Mouse (Mus musculus) MEL (cell line): ENCODE data around the gene Dhrs9.

Source experiments
- HCFC1 ChIP-seq: IDR thresholded peaks from 2 replicates; pipeline ENCODE4 v1.6.1; 2012; ENCODE audit warnings: low read depth, mild to moderate bottlenecking, inconsistent platforms, low read length, improper control_type of control experiment, moderate library complexity
- POLR2AphosphoS2 ChIP-seq: IDR thresholded peaks from 2 replicates; pipeline ENCODE4 v1.6.1; 2011; ENCODE audit warnings: low read length, improper control_type of control experiment
- USF1 ChIP-seq: IDR thresholded peaks from 2 replicates; pipeline ENCODE4 v1.6.1; 2014; ENCODE audit warnings: low read depth, mild to moderate bottlenecking, inconsistent platforms, low read length, improper control_type of control experiment, moderate library complexity

DNA sequence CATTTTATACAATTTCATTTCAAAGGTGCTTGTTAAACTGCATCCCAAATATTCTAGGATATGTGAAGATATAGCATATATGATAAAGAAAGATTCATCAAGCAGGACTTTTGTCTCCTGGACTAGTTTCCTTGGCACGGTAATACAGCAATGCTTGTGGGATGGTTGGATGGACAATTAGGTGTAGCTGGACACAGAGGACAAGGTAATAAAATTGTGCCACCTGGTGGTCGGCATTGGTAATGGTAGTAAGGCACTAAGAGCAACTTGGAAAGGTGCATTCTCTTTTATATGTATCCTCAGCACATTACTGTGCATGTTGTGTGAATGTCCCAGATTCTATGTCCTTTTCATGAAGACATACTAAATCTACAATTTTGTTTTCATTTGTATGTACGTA lies 47.9 kb downstream of the Dhrs9 start:
- TF ChIP-seq POLR2AphosphoS2 (no peak), USF1 (no peak), HCFC1 (no peak)
